Mouse (Mus musculus): ENCODE results near the gene Pcare.

DNA sequence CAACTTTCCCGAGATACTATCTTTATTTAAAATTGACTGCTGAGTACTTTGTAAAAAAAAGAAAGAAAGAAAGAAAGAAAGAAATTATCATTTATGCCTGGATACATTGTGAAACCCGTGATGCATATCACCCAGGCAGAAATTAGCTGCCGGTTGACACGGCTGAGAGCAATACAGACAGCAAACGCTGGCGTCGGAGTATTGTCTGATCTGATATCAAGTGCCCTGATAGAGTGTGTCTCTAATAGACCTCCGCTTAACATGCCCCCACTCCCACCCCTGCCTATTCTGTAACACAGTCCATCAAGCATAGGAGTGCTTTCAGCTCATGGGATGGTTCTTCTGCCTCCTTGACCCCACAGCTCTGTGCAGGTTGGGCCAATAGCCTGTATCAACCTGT is 5.1 kb downstream of the Pcare start:
- TF ChIP-seq CTCF (IDR thresholded peaks at IDR 0.05; ENCODE audit: extremely low read depth, insufficient read depth, insufficient read length, insufficient replicate concordance) (no peak), POLR2A (IDR thresholded peaks at IDR 0.05; ENCODE audit: low read depth, low read length) (no peak)

All from spleen, adult 2 months (tissue).